Mouse (Mus musculus) megakaryocyte, embryonic 14.5 days (primary cell): ENCODE measurements around the gene Ipcef1.

Source experiments
- FLI1 ChIP-seq: IDR thresholded peaks from 2 replicates; pipeline ENCODE4 v1.6.1; 2012; ENCODE audit warnings: low read length, inconsistent platforms, mixed read lengths
- GATA1 ChIP-seq: IDR thresholded peaks from 3 replicates; pipeline ENCODE4 v1.6.1; 2012; ENCODE audit warnings: mixed read lengths, low read length, inconsistent platforms, borderline replicate concordance

GRCm38 (mm10) chr10:6978733-6979132 is 73.5 kb downstream of the Ipcef1 start:
- no peak for TF ChIP-seq GATA1
- TF ChIP-seq FLI1: no peak
